Mouse (Mus musculus) ES-Bruce4 (cell line): Measurements from ENCODE around the gene Zfp711. TPM values are rescaled to one million over a fixed set of nuclear protein-coding genes. Genes with fewer than 3 reads are reported as not detected.

Experiments
- H3K27ac ChIP-seq: 2 replicates; pipeline ENCODE4 v1.5.1; 2012; ENCODE audit warnings: low read length, inconsistent platforms; ENCODE audit not compliant: insufficient read depth
- H3K27me3 ChIP-seq: 2 replicates; pipeline ENCODE4 v1.6.1; 2012; ENCODE audit warnings: mild to moderate bottlenecking, low read length, inconsistent platforms; ENCODE audit not compliant: control insufficient read depth, poor library complexity, insufficient read depth, severe bottlenecking
- H3K36me3 ChIP-seq: 2 replicates; pipeline ENCODE4 v1.6.1; 2012; ENCODE audit warnings: inconsistent platforms, mild to moderate bottlenecking, low read length, moderate library complexity; ENCODE audit not compliant: control insufficient read depth, poor library complexity, insufficient read depth, severe bottlenecking
- H3K4me1 ChIP-seq: one replicate; pipeline ENCODE4 v1.8.1; 2011; ENCODE audit warnings: low read length; ENCODE audit not compliant: control insufficient read depth, insufficient read depth
- H3K4me3 ChIP-seq: 2 replicates; pipeline ENCODE4 v1.5.1; 2011; ENCODE audit warnings: low read depth, mild to moderate bottlenecking, low read length
- H3K9ac ChIP-seq: 2 replicates; pipeline ENCODE4 v1.6.1; 2012; ENCODE audit warnings: low read depth, mild to moderate bottlenecking, inconsistent platforms; ENCODE audit not compliant: poor library complexity, severe bottlenecking
- H3K9me3 ChIP-seq: replicated peaks from 2 replicates; pipeline ENCODE4 v1.6.1; 2012; ENCODE audit warnings: mild to moderate bottlenecking, low read length, inconsistent platforms; ENCODE audit not compliant: control insufficient read depth, poor library complexity, insufficient read depth, severe bottlenecking
- CTCF ChIP-seq: IDR thresholded peaks from one replicate; pipeline ENCODE4 v1.8.1; 2011; ENCODE audit warnings: low read depth, low read length
- EP300 ChIP-seq: IDR thresholded peaks from 2 replicates; pipeline ENCODE4 v1.6.1; 2011; ENCODE audit warnings: low read depth, low read length; ENCODE audit not compliant: insufficient read depth
- POLR2A ChIP-seq: IDR thresholded peaks from one replicate; pipeline ENCODE4 v1.8.1; 2011; ENCODE audit warnings: low read length; ENCODE audit not compliant: insufficient read depth
- polyA plus RNA-seq: library from polyadenylated mRNA; stranded (reverse); fragments of >200 nt; gene quantifications from 2 replicates; pipeline ENCODE4 v1.2.4, GENCODE M21; 2011; ENCODE audit warnings: low read depth; ENCODE audit not compliant: missing spikeins, insufficient read depth, insufficient read length

Gene Zfp711
- polyA plus RNA-seq = 0.73 and 1.5 TPM in 2 replicates

DNA sequence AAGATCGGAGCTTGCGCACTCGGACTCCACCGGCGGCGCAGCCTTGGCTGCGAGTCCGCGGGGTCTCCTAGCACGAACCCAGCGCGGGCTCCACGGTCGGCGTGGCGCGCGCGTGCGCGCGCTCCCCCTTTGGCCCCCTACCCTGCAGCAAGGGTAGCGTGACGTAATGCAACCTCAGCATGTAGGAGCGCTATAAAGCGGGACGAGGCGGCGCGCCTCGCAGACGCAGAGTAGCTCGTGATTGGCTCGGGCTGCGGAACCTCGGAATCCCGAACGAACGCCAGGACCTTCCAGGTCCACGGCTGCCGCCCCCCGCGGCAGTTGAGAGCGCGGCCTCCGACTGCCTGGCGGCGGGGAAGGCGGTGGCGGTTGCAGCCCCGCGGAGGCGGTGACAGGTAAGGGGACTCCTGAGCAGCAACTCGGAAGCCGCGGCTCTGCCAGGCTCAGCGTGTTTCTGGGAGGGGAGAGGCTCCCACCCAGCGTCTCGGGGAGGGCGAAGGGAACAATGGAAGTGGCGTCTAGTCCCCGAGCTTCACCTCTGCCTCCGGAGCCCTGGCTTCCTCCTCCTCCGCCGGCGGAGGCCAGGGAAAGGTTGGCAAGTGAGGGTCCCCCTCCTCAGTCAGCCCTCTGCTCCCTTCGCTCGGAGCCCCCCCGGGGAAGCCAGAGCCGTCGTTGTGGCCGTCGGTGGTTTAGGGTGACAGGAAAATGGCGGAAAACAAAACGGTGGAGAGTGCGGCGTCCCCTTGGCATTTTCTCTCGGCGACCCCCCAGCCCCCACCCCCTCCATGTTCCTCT is at the start of gene Zfp711:
Zfp711 (plus strand) TSS at position 16 of the 795 bp plus-strand sequence.
- H3K9me3 ChIP-seq = no peaks in the 10 kb centered on the region
- H3K4me1 ChIP-seq = no peaks in the 10 kb centered on the region
- TF ChIP-seq EP300 (no peak), POLR2A (no peak), CTCF (no peak)
- H3K27ac ChIP-seq = no peak within 1 kb of the TSS
- H3K27me3 ChIP-seq = peaks cover 2% of the 10 kb centered on the region; the same call in 1 of the 2 replicates
- H3K4me3 ChIP-seq = peak within 1 kb of the TSS; percentile 76
- no peaks in the 10 kb centered on the region for H3K36me3 ChIP-seq
- H3K9ac ChIP-seq = peak within 1 kb of the TSS; percentile 51

DNA sequence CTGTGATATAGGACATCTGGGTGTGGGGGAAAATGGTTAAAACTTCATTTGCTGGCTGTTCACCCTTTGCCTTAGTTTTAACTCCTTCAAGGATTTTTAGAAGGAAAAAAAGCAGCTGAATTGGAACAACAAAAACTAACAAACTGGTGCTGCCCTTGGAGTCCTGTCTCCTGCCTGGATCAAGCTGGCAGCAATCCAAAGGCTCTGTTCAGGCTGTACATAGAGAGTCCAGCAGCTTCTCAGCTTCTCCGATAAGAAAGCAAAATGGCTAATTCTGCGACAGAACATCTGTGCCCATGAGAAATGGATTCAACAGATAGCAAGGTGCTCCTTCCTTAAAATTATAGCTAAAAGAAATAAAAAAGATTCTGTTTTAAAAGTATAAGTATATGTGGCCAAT is 32.6 kb upstream of the Zfp711 start:
- Histone ChIP-seq H3K9me3 (no peaks in the 10 kb centered on the region), H3K27me3 (no peaks in the 10 kb centered on the region), H3K36me3 (no peaks in the 10 kb centered on the region), H3K4me3 (no peak overlapping the region), H3K27ac (no peak overlapping the region), H3K4me1 (no peaks in the 10 kb centered on the region), H3K9ac (no peak overlapping the region)
- no peak for TF ChIP-seq CTCF
- TF ChIP-seq EP300 = no peak
- no peak for TF ChIP-seq POLR2A

DNA sequence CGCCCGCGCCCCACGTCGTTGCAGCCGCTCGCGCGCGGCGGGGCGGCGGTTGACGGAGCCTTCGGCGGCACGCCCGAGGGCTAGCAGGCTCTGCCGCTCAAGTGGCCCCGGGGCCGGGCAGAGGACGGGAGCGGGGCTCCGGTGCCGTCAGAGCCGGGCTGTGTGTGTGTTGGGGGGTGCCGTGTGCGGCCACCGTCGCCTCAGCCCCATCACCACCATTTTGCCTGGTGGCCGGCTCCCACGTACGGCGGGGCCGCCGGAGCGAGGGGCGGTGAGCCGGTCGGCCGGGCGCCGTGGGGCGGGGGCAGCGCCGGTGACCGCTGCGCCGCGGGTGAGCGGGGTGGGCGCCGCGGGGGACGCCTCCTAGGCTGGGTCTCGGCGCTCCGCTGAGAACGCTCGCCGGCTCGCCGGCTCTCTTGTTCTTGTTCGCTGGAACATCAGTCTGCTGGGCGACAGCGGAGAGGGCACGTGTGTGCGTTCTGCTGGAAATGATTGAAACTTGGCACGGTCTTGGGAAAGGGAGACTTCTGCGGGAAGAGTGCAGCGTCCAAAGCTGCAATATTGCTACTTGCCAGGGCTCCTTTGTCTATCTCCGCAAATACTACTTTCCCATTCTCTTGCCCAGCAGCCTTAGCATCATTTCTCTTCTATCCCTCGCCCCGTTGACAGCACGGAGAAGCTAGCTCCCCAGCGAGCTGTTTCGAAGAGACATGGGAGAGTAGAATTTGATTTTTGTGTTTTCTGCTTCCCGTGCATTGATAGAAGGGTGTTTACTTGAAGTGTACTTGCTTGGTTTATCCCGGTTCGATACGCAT is 1.2 kb downstream of the Zfp711 start:
- Histone ChIP-seq H3K27ac (no peak overlapping the region), H3K4me3 (peak overlapping the region; percentile 76), H3K4me1 (no peaks in the 10 kb centered on the region), H3K27me3 (peaks cover 2% of the 10 kb centered on the region; the same call in 1 of the 2 replicates), H3K9ac (peak overlapping the region; percentile 51), H3K9me3 (no peaks in the 10 kb centered on the region), H3K36me3 (no peaks in the 10 kb centered on the region)
- TF ChIP-seq EP300 (no peak), CTCF (no peak), POLR2A (no peak)

DNA sequence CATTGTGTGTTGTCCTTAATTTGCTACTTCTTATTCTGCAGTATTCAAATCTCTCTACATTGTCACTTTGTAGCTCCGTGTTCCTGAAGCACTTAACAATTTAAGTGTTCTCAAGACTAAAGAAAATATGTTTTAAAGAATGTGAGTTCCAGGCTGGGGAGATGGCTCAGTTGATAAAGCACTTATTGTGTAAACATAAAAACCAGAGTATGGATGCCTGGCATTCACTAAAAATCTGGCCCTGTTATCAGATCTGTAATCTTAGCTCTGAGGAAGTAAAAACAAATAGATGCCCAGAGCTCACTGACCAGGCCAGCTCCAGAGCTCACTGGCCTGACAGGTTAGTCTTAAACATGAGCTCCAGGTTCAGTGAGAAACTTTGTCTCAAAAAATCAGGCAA is 75.2 kb downstream of the Zfp711 start:
- Histone ChIP-seq H3K36me3 (no peaks in the 10 kb centered on the region), H3K27ac (no peak overlapping the region), H3K4me3 (no peak overlapping the region), H3K9ac (no peak overlapping the region), H3K4me1 (no peaks in the 10 kb centered on the region), H3K27me3 (no peaks in the 10 kb centered on the region), H3K9me3 (no peaks in the 10 kb centered on the region)
- TF ChIP-seq POLR2A = no peak
- TF ChIP-seq EP300 = no peak
- TF ChIP-seq CTCF = no peak

DNA sequence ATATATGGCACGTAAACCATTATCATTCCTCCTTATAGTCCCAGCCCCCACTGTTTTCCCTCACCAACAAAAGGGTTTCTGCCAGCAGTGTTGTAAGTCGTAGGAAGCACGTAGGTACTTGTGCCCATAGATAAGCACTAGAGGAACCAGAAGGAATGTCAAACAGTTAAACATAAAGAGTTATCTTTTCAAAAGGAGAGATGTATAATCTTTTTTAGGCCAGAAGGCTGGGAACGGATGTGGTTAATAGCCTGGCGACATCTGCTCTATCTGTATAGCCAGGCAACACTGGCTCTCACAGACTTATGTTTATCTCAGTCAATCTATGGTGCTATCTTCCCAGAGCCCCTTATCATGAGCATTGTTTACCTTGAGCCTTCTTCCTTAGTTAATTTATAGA is 80.3 kb downstream of the Zfp711 start:
- H3K4me1 ChIP-seq = no peaks in the 10 kb centered on the region
- H3K9me3 ChIP-seq = no peaks in the 10 kb centered on the region

More for the DNA sequence above, 80.3 kb downstream of the Zfp711 start:
- TF ChIP-seq CTCF = no peak
- no peak for TF ChIP-seq POLR2A
- no peak for TF ChIP-seq EP300
- Histone ChIP-seq H3K27me3 (no peaks in the 10 kb centered on the region), H3K4me3 (no peak overlapping the region), H3K36me3 (no peaks in the 10 kb centered on the region), H3K27ac (no peak overlapping the region), H3K9ac (no peak overlapping the region)

Other genes with a start within 250 kb of the Zfp711 start
- not detected in 2 replicates for gene Satl1, start 193.7 kb upstream of the Zfp711 start, polyA plus RNA-seq
- not detected in 2 replicates for gene 2010106E10Rik, start 105.3 kb upstream of the Zfp711 start, polyA plus RNA-seq
- 1.4 and 1.7 TPM in 2 replicates for gene Pof1b, start 98.1 kb downstream of the Zfp711 start, polyA plus RNA-seq